Mouse (Mus musculus): ENCODE measurements around the gene Insl3.

- no peak for TF ChIP-seq EP300 (IDR thresholded peaks at IDR 0.05; ENCODE audit: low read depth)
- no peak for TF ChIP-seq CTCF (IDR thresholded peaks at IDR 0.05; ENCODE audit: low read depth)
Observed at GRCm38 (mm10) chr8:71670621-71671548, 18.1 kb upstream of the Insl3 start.
